Mouse (Mus musculus) cerebellum, adult 8-10 months (tissue): ENCODE data around the gene Kmt5b.

ENCODE experiments used
- DNase-seq: peaks from one replicate; pipeline ENCODE4 v3.0.0; 2022

The Kmt5b gene

DNA sequence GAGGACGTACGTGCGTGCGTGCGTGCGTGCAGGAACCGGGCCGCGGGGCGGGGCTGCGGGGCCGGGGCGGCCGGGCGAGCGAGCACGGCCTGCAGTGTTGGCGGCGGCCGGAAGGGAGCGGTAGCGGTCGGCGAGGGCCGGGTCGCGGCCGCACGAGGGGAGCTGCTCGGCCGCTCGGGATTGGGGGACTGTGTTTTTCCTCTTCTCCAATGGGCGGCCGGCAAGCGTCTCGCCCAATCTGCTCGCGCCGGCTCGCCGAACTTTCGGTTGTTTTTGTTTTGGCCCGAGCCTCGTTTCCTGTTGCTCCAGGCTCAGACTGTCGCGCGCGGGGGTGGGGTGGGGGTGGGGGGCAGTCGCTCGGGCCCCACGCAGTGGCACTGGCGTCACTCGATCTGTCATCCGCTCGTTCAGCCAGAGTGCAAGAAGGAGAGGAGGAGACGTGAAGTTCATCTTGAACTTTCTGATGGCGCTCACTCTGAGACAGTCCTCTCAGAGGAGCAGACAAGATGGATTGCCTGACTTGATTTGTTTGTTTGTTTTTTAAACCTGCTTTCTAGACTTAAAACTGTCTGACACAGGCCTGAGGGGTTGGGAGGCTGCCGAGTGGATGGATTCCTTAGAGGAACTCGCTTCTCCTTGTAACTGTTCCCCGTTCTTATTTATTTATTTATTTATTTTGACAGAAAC, 1.6 kb downstream of the Kmt5b start:
- DNase-seq: peak; percentile 45

DNA sequence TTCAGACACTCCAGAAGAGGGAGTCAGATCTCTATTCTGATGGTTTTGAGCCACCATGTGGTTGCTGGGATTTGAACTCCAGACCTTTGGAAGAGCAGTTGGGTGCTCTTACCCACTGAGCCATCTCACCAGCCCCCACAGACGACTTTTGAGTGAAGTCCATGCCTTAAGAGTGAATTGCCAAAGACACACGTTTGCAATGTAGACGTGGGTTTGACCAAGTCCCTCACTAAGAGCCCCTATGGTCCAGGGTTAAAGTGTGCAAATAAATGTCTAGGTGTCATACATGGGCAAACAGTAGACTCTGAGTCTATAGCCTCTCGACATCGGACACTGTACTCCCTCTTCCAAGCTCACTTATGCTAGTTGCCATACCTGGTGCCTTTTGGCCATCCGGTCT, 2.3 kb downstream of the Kmt5b start:
- DNase-seq: peak; percentile 20

DNA sequence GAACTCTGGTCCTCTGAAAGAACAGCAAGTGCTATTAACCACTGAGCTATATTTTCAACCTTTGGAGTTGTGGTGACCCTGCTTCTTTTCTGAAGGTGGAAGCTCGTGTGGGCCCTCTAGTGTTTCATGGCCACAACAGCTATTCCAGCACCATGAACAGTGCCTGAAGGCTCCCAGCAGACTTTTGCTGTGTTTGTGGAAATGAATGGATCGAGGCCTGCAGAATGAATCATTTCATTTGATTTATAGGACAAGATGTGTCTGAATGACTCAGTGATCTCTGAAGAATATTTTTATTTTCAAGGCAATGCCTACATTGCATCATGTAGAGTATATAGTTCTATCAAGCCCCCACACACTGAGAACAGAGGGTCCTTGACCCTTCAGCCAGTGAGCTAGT, 6.9 kb downstream of the Kmt5b start:
- DNase-seq: no peak

DNA sequence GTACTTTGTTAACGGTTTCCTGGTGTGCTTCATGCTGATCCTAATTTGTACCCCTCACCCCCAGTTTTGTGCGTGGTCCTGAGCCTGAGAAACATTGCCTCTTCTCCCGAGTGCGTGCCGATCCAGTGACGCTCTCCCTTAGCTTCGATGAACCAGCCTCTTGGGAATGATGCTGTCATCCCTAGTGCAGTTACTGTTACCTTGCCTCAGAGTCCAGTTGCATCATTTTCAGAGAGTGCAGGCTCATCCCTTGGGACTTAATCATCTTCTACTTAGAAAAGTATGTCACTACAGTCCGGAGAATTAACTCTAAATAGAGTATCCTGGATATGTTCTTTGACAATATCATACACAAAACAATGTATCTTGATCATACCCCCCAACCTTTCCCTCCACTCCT, 11.5 kb downstream of the Kmt5b start:
- no peak for DNase-seq

DNA sequence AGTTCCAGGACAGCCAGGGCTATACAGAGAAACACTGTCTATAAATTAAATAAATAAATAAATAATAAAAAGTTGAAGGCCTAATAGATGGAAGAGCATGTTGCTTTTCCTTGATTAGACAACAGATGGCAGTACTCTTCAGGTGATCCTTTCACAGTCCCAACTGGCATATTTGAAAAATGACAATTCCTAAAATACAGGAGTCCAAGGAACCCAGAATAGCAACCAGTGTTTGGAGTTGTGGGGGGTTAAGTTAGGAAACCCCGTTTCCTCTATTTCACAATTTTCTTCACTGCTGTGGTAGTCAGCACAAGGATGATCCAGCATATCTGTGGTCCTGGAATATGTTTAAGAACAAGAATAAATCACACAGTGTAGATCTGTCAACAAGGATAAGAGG, 22.9 kb downstream of the Kmt5b start:
- DNase-seq: no peak

DNA sequence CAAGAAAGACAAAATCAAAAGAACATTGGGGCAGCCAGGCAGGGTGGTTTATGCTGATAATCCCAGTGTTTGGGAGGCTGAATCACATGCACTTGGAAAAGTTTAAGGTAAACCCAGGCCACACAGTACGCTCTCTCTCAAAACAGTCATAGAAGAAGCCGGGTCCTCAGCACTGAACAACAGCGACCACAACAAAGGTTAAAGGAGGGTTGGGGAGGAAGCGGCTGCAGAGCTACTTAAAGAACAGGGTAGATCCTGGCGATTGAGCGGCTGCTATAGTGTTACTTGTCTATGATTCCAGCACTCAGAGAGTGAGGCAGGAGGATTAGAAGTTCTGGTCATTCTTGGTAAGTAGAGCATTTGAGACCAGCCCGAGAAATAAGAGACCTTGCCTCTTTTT, 38.3 kb downstream of the Kmt5b start:
- DNase-seq: no peak

DNA sequence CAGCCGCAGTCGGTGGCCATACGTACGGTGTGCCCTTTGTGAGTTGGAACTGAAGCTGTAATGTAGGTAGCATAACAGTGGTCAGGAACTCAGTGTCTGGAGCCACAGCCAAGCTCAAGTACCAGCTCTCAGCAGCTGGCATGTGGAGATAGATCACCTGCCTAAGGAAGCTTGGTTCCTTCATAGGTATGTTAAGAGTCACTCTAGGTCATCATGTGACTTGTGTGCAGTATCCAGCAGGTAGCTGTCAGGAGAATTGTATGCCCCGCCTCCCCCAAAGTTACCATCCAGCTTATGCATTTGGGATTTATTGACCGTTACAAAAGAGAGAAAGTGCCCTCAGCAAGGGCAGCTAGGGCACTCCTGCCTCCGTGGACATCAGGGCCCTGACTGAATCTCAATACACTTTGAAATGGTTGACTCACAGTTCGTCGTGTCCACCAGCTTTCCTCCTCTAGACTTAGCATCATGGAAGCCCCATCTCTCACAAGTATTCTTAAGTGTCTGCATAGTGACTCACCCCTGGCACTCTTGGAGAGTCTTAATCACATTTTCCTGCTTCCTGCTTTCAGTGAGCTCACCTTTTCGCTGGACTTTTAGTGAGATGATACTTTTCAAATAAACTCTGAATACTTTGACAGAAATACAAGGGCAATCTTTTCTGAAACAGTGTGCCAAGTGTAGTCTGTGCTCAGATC, 43.5 kb downstream of the Kmt5b start:
- no peak for DNase-seq

DNA sequence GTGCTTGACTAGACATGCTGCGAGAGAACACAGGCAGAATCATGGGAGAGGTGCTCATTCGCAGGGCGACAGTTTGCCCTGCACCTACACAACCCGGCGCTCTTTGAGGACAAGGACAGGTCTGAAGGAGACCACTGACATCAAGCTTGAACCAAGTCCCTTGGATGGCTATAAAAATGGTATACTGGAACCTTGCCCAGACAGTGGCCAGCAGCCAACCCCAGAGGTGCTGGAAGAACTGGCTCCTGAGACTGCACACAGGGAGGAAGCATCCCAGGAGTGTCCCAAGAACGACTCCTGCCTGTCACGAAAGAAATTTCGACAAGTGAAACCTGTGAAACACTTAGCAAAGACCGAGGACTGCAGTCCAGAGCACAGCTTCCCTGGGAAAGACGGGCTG, 47.2 kb downstream of the Kmt5b start:
- peak; percentile 47 for DNase-seq

DNA sequence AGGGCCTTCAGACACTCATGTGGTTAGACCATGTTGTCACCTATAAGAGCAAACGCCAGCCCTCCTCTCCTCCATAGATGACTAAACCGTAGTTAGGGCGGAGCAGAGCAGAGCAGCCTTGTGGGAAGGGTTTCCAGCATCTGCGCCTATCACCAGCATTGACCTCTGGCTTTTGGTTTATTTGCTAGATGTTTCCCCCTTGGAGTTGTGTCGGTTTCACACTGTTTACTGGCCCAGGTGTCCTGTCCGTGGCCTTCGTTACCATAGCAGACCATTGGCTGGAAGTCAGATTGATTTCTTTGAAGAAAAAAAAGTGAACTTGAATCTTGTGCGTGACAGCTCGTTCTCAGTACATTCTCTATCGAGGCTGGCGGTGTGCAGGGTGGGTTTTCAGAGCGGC, 48.6 kb downstream of the Kmt5b start:
- no peak for DNase-seq

DNA sequence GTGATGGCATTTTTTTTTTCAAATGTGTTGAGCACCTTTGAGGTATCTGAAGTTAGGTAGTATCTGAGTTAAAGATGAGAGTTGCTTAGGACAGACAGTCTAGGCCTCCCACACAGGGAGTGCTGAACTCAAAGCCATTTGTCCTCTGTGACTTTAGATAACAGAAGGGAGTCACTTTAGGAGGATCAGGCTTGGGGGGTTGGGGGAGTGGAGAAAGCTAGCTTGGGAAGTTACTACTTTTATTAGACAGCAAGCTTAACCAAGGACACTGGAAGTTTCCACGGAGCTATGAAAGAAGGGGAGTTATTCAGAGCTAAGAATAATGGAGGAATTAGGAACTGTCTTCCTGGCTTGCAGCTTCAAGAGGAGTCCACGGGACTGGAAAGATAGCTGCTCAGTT, 51.9 kb downstream of the Kmt5b start:
- no peak for DNase-seq

DNA sequence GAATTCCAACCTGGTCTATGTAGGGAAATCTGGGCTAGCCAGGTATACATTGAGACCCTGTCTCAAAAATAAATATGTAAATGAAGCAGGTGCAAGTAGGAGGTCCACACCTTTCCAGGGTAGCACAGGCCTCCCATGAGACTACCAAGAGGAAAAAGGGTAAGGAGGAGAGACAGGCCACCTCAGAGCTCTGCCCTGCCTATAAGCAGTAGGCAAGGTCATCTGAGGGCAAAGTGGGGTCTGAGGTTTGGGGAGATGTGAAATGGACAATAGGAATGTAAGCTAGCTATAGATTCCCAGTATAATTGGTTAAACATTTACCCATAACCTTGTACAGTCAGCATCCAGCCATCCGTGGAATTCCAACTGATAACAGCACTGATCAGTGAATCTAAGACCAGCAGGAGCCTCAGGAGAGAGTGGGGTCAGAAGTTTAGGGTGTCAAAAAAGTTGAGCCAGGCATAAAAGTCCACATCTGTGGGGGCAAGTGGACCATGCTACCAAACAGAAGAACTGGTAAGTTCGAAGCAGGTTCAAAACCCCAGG, 52.8 kb downstream of the Kmt5b start:
- DNase-seq: no peak

DNA sequence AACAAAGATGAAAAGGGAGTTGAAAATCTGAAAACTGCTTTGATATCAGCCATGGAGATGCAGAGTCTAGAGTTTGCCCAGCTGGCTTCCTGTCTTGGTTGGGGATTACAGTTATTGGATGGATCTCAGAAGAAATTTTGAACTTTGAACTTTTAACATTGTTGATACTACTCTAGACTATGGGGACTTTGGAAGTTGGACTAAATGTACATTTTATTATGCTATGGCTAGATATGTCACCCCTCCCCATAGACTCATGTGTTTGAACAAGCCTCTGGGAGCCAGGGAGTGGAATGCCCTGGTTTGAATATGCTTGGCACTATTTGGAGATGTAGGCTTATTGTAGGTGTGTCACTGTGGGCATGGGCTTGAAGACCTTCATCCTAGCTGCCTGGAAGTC, 57.8 kb downstream of the Kmt5b start:
- no peak for DNase-seq

DNA sequence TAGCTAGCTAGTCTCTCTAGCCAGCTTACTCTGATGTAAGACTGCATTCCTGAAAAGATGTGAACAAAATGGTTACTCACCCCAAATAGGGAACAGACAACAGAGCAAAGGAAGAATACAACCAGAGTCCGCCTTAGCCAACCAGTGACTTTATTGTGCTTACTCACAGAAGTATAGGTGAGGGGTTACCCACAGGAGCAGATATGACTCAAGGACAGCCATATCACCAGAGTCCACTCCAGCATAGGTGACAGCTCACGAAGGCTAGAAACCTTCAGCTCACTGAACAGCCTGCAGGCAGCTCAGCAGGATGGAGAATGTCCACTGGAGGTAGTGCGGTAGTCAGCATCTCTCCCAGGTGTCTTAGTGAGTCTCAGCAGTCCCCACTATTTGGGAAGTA, 62.6 kb downstream of the Kmt5b start:
- no peak for DNase-seq

DNA sequence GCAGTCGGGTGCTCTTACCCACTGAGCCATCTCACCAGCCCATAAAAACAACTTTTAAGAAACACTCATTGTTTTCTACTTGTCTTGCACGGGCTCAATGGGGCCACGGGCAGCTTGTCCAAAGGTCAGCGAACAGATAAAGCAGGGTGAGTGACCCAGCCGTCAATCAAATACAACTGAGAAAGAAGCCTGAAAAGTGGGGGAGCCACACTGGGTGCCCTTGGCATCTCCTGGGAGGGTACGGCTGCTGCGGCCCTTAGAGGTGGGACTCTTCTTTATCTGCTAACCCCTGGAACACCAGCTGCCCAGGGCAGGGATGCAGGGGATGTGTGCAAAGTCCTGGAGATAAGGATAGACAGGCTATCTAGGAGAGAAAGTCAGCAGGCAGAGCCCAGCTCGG, 64.5 kb downstream of the Kmt5b start:
- DNase-seq: no peak

DNA sequence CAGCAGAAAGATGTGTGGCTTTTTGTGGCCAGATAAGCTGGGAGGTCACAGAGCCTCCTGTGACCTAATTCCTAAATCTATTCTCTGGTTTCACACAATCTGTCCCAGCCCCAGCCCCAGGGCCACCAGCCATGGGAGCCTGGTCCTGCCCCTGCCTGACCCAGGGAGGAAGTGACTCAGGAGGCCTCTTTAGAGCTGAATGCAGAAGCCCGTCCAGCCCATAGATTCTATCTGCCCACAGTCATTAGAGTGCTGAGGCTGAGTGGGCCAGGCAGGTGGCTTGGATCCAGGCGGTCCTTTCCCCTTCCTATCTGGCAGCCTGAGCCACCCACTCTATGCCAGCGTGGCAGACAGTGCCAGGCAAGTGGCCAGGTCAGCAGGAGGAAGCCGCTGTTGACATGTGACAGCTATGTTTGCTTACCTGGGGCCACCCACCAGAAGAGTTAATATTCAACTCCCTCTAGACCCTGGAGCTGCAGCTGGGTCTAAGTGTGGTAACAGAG, 65.7 kb downstream of the Kmt5b start:
- peak; percentile 83 for DNase-seq

DNA sequence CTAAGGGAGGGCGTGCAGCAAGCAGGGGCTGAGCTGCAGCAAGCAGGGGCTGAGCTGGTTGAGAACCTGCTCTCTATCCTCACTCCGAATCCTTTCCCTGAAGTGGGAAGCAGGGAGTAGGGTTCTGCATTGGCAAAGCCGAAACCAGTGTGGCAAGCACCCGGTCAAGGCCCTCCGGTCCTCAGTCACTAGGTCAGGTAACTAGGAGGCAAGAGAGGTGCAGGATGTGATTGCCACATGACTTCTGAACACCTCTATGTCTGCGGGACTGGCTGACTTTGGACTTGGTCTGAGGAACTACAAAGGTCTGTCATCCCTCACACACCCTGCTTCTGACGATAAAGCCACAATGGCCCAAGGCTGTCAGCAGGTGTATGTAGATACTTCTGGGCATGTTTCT, 67.1 kb downstream of the Kmt5b start:
- DNase-seq: no peak

DNA sequence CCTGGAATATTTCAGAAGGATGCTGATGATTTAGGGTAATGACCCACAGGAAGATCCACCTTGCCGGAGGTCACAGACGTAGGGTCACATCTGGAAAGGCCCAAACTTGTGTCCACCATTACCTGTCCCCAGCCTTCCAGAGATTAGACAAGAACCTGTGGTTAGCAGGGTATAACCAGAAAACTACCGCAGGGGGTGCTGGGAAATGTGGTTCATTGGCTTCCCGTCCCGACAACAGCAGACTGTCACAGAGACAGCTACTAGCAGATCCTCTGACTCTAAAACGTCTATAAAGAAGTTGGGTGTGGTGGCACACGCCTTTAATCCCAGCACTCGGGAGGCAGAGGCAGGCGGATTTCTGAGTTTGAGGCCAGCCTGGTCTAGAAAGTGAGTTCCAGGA, 69.6 kb downstream of the Kmt5b start:
- no peak for DNase-seq

DNA sequence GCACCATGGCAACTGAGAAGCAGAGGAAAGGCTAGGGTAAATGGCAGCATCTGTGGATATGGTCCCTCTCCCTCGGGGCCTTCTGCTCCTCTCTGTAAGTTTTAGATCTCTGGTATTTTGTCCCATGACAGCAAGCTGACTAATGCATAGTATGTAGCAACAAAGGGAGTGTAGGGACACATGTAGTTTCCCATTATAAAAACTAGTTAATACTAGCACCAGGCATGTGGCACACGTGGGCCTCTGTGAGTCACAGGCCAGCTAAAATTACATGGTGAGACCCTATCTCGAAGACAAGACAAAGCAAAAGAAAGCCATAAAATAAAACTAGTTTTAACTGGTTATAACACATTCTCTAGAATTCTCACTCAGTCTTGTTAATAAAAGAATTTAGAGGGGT, 71.7 kb downstream of the Kmt5b start:
- no peak for DNase-seq

DNA sequence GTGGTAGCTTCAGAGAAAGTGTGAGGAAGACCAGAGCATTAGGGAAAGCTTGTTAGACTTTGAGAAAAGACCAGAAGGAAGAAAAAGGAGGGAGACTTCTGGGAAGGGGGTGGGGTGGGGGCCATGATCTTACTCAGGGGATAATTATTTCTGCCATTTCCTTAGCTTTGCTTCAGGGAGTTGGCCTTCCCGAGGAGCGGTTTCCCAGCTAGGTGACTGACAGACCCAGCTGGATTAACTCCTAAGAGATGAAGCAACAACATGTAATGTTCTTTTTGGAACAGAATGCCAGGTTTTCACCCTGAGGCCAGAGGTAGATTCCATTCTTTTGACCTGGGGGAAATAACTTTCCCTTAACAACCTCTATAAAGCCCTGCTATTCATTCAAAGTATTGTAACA, 72.5 kb downstream of the Kmt5b start:
- DNase-seq: no peak

DNA sequence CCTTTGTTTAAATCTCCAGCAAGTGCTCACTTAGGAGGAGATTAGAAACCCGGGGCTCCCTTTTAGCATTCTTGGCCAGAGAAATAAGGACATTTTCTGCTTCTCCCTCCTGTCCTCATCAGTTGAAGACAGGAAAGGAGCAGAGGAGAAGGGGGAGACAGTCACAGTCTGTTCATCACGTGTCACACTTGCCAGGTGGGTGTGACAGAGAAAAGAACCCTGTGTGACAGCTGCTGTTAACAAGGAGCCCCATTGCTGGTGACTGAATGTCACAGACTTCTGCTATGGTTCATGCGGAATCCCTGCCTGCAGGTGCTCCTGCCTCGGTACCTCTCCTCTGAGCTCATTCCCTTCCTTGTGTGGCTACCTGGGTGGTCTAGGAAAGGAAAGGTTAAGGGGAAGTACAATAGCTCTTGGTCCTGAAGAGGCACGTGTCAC, 73.0 kb downstream of the Kmt5b start:
- no peak for DNase-seq

DNA sequence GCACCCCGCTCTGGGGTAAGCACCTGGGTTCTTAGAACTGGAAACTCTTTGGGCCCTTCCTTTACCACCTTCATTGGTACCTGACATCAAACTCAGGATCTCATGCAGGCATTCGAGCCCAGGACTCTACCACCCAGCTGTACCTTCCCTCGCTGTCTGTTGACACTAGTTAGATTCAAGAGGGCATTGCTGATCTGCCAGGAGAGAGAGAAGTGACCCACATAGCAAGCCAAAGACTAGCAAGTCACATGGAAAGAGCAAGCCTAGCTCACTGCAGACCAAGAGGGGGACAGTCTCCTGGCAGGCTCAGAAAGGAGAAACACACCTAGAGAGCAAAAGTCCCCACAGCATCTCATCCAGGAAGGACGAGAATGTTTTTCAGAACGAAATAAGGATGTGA, 73.5 kb downstream of the Kmt5b start:
- DNase-seq: no peak

DNA sequence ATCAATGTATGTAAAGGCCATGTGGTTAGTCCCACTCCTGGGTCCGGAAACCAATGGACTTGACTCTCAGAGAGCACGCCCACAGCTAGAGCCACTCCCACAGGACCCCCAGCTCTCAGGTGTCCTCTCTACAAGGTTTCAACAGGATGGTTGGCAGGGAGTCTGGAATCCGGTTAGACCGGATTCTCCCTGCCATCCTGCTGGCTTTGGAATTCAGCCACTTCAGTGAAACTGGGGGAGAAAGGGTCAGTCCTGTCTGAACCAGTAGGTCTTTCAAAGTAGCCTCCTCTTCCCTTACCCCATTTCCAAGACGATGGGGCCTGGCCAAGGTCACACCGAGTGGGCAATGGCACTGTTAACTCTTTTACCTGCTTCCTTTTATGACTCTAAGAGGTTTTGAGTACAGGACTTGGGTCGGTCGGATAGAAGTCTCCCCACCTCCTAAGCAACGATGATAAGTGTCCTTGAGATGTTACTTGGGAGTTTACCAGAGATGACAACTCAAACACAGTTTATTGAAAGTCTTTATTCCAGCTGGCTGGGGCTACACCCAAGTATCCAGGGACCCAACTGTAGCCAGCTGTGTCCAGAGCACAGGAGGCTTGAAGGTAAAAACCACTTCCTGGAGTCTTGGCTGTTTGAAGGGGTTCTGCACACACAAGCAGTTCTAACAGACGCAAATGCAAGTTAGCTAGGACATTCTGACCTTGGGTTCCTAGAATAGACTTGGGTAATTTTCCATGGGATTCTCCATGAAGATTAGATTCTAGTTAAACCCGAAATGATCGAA, 75.3 kb downstream of the Kmt5b start:
- DNase-seq: no peak

DNA sequence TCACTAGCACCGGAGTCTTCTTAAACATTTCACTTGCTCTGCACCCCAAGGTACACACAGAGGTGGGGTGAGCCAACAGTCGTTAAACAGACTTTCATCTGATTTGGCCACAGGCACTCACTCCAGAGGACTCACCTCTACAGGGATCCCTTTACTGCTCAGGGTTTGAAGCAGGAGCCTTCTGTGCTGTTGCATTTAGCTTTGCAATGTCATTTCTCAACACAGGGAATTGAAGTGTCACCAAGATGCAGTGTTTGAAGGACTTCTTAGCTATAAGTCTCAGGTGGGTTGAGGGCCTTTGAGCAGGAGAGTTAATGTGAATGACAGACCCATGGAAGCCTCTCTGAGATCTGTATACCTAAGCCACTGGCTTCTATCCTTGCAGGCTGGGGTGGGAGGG, 76.4 kb downstream of the Kmt5b start:
- no peak for DNase-seq

DNA sequence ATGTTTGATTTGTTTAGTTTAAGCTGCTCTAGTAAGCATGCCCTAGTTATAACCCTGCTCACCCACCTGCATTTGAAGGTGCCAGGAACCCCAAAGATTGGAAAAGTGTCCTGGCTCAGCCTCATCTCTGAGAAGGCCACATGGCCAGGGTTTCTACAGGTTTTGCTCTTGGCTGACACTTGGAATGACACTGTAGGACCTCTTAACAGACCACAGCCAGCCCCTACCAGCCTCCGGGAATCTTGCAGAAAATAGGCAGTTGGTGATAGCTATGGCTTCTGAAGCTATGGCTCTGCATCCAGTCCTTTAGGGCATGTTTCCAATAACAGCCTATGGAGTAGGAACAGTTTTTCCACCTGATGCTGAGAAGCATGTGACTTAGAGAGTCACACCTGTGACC, 77.6 kb downstream of the Kmt5b start:
- DNase-seq: peak; percentile 51
